8 mouse cellular contexts compared by ENCODE assay signal in the genomic region with DNA sequence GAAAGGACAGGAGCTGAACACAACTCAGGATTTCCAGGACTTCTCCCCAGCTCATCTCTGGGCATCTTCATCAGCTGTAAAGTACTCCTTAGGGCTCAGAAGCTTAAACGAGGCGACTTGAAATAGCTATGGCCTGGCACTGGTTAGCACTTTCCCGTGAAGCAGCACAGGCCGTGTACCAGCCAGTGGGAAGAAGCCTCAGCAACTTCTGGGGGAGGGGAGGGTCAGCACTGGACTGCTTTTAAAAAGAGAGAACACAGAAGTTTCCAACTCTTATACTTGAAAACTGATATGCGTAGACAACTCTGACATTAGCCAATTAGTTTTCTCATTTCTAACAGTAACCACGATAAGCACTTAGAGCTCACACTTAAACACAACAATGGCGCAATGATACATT. TPM values are rescaled to one million over a fixed set of nuclear protein-coding genes. Genes with fewer than 3 reads are reported as not detected.
DNase-seq lines count a peak whose midpoint lies in the region; ATAC-seq lines count a peak whose summit lies in the region.
"Had no signal": no experiment of that assay in that cellular context is flagged by ENCODE, and none has a peak within 500 bp of the region (broad histone marks: within the 10 kb centered on the region; RNA-seq: fewer than 3 reads in every experiment).

No protein-coding gene starts in this region.

- H3K9me3 ChIP-seq in lung, embryonic 15.5 days: no peaks in the 10 kb centered on the region
- no peaks in the 10 kb centered on the region for H3K9me3 ChIP-seq in heart, embryonic 13.5 days
- no peaks in the 10 kb centered on the region for H3K9me3 ChIP-seq in limb, embryonic 15.5 days
- H3K9me3 ChIP-seq in stomach, embryonic 16.5 days (replicated peaks; ENCODE audit: control insufficient read depth, low read length): no peaks in the 10 kb centered on the region

- H3K27ac ChIP-seq in lung, embryonic 15.5 days: no peak overlapping the region
- H3K27ac ChIP-seq in heart, embryonic 13.5 days (replicated peaks): peak overlapping the region; percentile 98
- no peak overlapping the region for H3K27ac ChIP-seq in limb, embryonic 15.5 days
- no peak overlapping the region for H3K27ac ChIP-seq in stomach, embryonic 16.5 days (ENCODE audit: low read length)

- H3K4me3 ChIP-seq in lung, embryonic 15.5 days: peak overlapping the region; percentile 74
- peak overlapping the region; percentile 73 for H3K4me3 ChIP-seq in heart, embryonic 13.5 days
- H3K4me3 ChIP-seq in limb, embryonic 15.5 days: peak overlapping the region; percentile 76
- peak overlapping the region; percentile 75 for H3K4me3 ChIP-seq in stomach, embryonic 16.5 days (replicated peaks; ENCODE audit: low read length)

- no peaks in the 10 kb centered on the region for H3K27me3 ChIP-seq in lung, embryonic 15.5 days
- no peaks in the 10 kb centered on the region for H3K27me3 ChIP-seq in heart, embryonic 13.5 days (replicated peaks)
- H3K27me3 ChIP-seq in limb, embryonic 15.5 days: no peaks in the 10 kb centered on the region
- no peaks in the 10 kb centered on the region for H3K27me3 ChIP-seq in stomach, embryonic 16.5 days (ENCODE audit: control insufficient read depth, insufficient read depth, low read length)

- peak overlapping the region; percentile 76 for H3K4me2 ChIP-seq in lung, embryonic 15.5 days
- H3K4me2 ChIP-seq in heart, embryonic 13.5 days: peak overlapping the region; percentile 79
- H3K4me2 ChIP-seq in limb, embryonic 15.5 days: peak overlapping the region; percentile 73
- peak overlapping the region; percentile 64 for H3K4me2 ChIP-seq in stomach, embryonic 16.5 days (ENCODE audit: low read depth, low read length)

- peaks cover 22% of the 10 kb centered on the region for H3K4me1 ChIP-seq in lung, embryonic 15.5 days
- peaks cover 34% of the 10 kb centered on the region for H3K4me1 ChIP-seq in heart, embryonic 13.5 days
- H3K4me1 ChIP-seq in limb, embryonic 15.5 days: peaks cover 22% of the 10 kb centered on the region
- H3K4me1 ChIP-seq in stomach, embryonic 16.5 days (ENCODE audit: control insufficient read depth, insufficient read depth, low read length): peaks cover 16% of the 10 kb centered on the region

- no peak for DNase-seq in lung, postnatal 14 days
- DNase-seq in left cerebral cortex, adult 11 months (ENCODE audit: low spot score): no peak
- no peak for DNase-seq in Muller cell, postnatal 12 days (ENCODE audit: inconsistent ontology term)

- ATAC-seq in lung, embryonic 15.5 days (ENCODE audit: borderline replicate concordance, extremely low read depth, low FRiP score, low TSS enrichment): no peak
- ATAC-seq in heart, embryonic 13.5 days (ENCODE audit: extremely low read depth, insufficient number of reproducible peaks, low FRiP score, low TSS enrichment): no peak
- no peak for ATAC-seq in limb, embryonic 15.5 days (ENCODE audit: insufficient number of reproducible peaks, low FRiP score, low TSS enrichment, low read depth)
- no peak for ATAC-seq in stomach, embryonic 16.5 days (ENCODE audit: insufficient read depth, low FRiP score)
- ATAC-seq: activated CD4-positive, CD25-positive, alpha-beta regulatory T cell, adult 4 months had no signal

- H3K36me3 ChIP-seq in lung, embryonic 15.5 days: no peaks in the 10 kb centered on the region
- H3K36me3 ChIP-seq in heart, embryonic 13.5 days: 0 out of 2 replicates have a peak, but pooled peaks cover 3% of the 10 kb centered on the region
- no peaks in the 10 kb centered on the region for H3K36me3 ChIP-seq in limb, embryonic 15.5 days
- H3K36me3 ChIP-seq in stomach, embryonic 16.5 days (ENCODE audit: control insufficient read depth, insufficient read depth, low read length): no peaks in the 10 kb centered on the region

- H3K9ac ChIP-seq in lung, embryonic 15.5 days: no peak overlapping the region
- peak overlapping the region; percentile 82 for H3K9ac ChIP-seq in heart, embryonic 13.5 days
- H3K9ac ChIP-seq in limb, embryonic 15.5 days: no peak overlapping the region
- H3K9ac ChIP-seq in stomach, embryonic 16.5 days (ENCODE audit: low read length): peak overlapping the region; percentile 59

- WGBS in lung, embryonic 15.5 days: 32% methylated on average over 7 of the region's 7 CpGs
- WGBS in heart, embryonic 13.5 days: 22% methylated on average over 7 of the region's 7 CpGs
- 39% methylated on average over 7 of the region's 7 CpGs for WGBS in limb, embryonic 15.5 days
- 39% methylated on average over 7 of the region's 7 CpGs for WGBS in stomach, embryonic 16.5 days

RNA-seq across cellular contexts. Expression of gene Ugp2, which starts 2.5 kb away (rescaled TPM):
- polyA plus RNA-seq in lung, embryonic 15.5 days (2015; fragmentation: Nextera tagmentation; extraction: Ambion mirVana): 89.5 and 95.1 TPM in 2 replicates
- polyA plus RNA-seq in heart, embryonic 13.5 days (2015; fragmentation: Nextera tagmentation; extraction: Ambion mirVana): 168 and 181 TPM in 2 replicates
- polyA plus RNA-seq in limb, embryonic 15.5 days (2015; fragmentation: Nextera tagmentation; extraction: Ambion mirVana): 101 and 121 TPM in 2 replicates
- 102 and 116 TPM in 2 replicates for polyA plus RNA-seq in stomach, embryonic 16.5 days (2015; fragmentation: Nextera tagmentation; extraction: Ambion mirVana)

Comparison
In these comparisons a context has a peak if more than half of its experiments do, and no peak if none do; other contexts are left out.
1. H3K9ac ChIP-seq: peak in heart, embryonic 13.5 days (single experiment) and stomach, embryonic 16.5 days (single experiment); none in lung, embryonic 15.5 days (single experiment) and limb, embryonic 15.5 days (single experiment).
2. Peak in every context shown above with its lines, with median percentiles within 50 percentile points of each other: H3K4me2 ChIP-seq and H3K4me3 ChIP-seq.